Mouse (Mus musculus) myocyte (in vitro differentiated cells): ENCODE measurements around the gene Tspan13. TPM values are rescaled to one million over a fixed set of nuclear protein-coding genes. Genes with fewer than 3 reads are reported as not detected.

Source experiments
- H3K27me3 ChIP-seq: one replicate; pipeline ENCODE4 v1.6.1; 2011; ENCODE audit not compliant: control insufficient read depth, insufficient read depth, insufficient read length
- H3K36me3 ChIP-seq: one replicate; pipeline ENCODE4 v1.6.1; 2011; ENCODE audit not compliant: control insufficient read depth, insufficient read depth
- H3K4me2 ChIP-seq: one replicate; pipeline ENCODE4 v1.6.1; 2011; ENCODE audit warnings: low read depth, control low read depth
- H3K4me3 ChIP-seq: one replicate; pipeline ENCODE4 v1.5.1; 2011; ENCODE audit warnings: mild to moderate bottlenecking, control low read depth, moderate library complexity
- H3K79me2 ChIP-seq: one replicate; pipeline ENCODE4 v1.6.1; 2011; ENCODE audit not compliant: control insufficient read depth, insufficient read depth
- H3ac ChIP-seq: one replicate; pipeline ENCODE4 v1.6.1; 2011; ENCODE audit not compliant: control insufficient read depth, insufficient read length
- CEBPB ChIP-seq: IDR thresholded peaks from 2 replicates; pipeline ENCODE4 v1.6.1; 2011; ENCODE audit warnings: mild to moderate bottlenecking, moderate library complexity; ENCODE audit not compliant: poor library complexity, insufficient read depth, severe bottlenecking
- E2F4 ChIP-seq: IDR thresholded peaks from one replicate; pipeline ENCODE4 v1.6.1; 2011; ENCODE audit warnings: mild to moderate bottlenecking, control low read depth, moderate library complexity; ENCODE audit not compliant: insufficient read depth
- MAX ChIP-seq: IDR thresholded peaks from one replicate; pipeline ENCODE4 v1.6.1; 2011; ENCODE audit warnings: low read depth, mild to moderate bottlenecking, control low read depth
- MYOD1 ChIP-seq, 3 experiments: IDR thresholded peaks; one replicate each; pipeline ENCODE4 v1.6.1; 2011; ENCODE audit warnings: control low read depth in 2 of 3, low read depth in 2 of 3, mild to moderate bottlenecking in 2 of 3, moderate library complexity in 1 of 3; ENCODE audit not compliant: insufficient read length in 2 of 3, control insufficient read depth in 1 of 3
- MYOG ChIP-seq, 3 experiments: IDR thresholded peaks; one replicate each; pipeline ENCODE4 v1.6.1; 2011; ENCODE audit warnings: control low read depth in 2 of 3, low read depth in 2 of 3, mild to moderate bottlenecking in 2 of 3; ENCODE audit not compliant: insufficient read length in 2 of 3, control insufficient read depth in 1 of 3, insufficient read depth in 1 of 3
- POLR2A ChIP-seq: IDR thresholded peaks from one replicate; pipeline ENCODE4 v1.6.1; 2011; ENCODE audit warnings: low read depth, mild to moderate bottlenecking, control low read depth, moderate library complexity; ENCODE audit not compliant: insufficient read length
- POLR2AphosphoS2 ChIP-seq: IDR thresholded peaks from one replicate; pipeline ENCODE4 v1.6.1; 2011; ENCODE audit warnings: low read depth, control low read depth; ENCODE audit not compliant: insufficient read length
- REST ChIP-seq: IDR thresholded peaks from one replicate; pipeline ENCODE4 v1.6.1; 2011; ENCODE audit warnings: mild to moderate bottlenecking, control low read depth, moderate library complexity; ENCODE audit not compliant: insufficient read depth, insufficient read length
- SRF ChIP-seq: IDR thresholded peaks from one replicate; pipeline ENCODE4 v1.6.1; 2011; ENCODE audit warnings: low read depth; ENCODE audit not compliant: control insufficient read depth, insufficient read length
- TCF12 ChIP-seq: IDR thresholded peaks from one replicate; pipeline ENCODE4 v1.6.1; 2011; ENCODE audit warnings: mild to moderate bottlenecking, control low read depth; ENCODE audit not compliant: poor library complexity, insufficient read depth, severe bottlenecking
- TCF3 ChIP-seq: IDR thresholded peaks from one replicate; pipeline ENCODE4 v1.6.1; 2011; ENCODE audit warnings: low read depth, control low read depth; ENCODE audit not compliant: insufficient read length
- USF1 ChIP-seq: IDR thresholded peaks from one replicate; pipeline ENCODE4 v1.6.1; 2011; ENCODE audit warnings: low read depth, mild to moderate bottlenecking, control low read depth, moderate library complexity
- polyA plus RNA-seq: library from polyadenylated mRNA; unstranded; fragments of >200 nt; fragmentation: generic; extraction: Trizol; gene quantifications from one replicate; pipeline ENCODE4 v1.2.1, GENCODE M21; 2012; ENCODE audit warnings: missing spikeins

The Tspan13 gene
- polyA plus RNA-seq, 1 experiment = 7.6 TPM

- TF ChIP-seq USF1 = no peak
- TF ChIP-seq TCF3 = no peak
- no peak for TF ChIP-seq REST
- TF ChIP-seq POLR2A = no peak
- TF ChIP-seq SRF = no peak
- TF ChIP-seq E2F4 = no peak
- TF ChIP-seq TCF12 = no peak
- no peak for TF ChIP-seq MAX
- no peak for TF ChIP-seq MYOG (IDR thresholded peaks at IDR 0.05; ENCODE audit: control insufficient read depth in 1 of 3, insufficient read depth in 1 of 3, insufficient read length in 2 of 3, low read depth in 2 of 3)
- no peak for TF ChIP-seq MYOD1 (IDR thresholded peaks at IDR 0.05; ENCODE audit: control insufficient read depth in 1 of 3, insufficient read length in 2 of 3, low read depth in 2 of 3)
- TF ChIP-seq POLR2AphosphoS2 = no peak
- TF ChIP-seq CEBPB = no peak
- Histone ChIP-seq H3K36me3 (no peaks in the 10 kb centered on the region), H3K4me3 (peak overlapping the region; percentile 16), H3K4me2 (peak overlapping the region; percentile 78), H3K79me2 (no peaks in the 10 kb centered on the region), H3K27me3 (peaks cover 7% of the 10 kb centered on the region), H3ac (no peak overlapping the region)
These were observed 1.1 kb downstream of the Tspan13 start for GRCm38 (mm10) chr12:36041281-36041589.

- no peak for TF ChIP-seq MYOG (IDR thresholded peaks at IDR 0.05; ENCODE audit: control insufficient read depth in 1 of 3, insufficient read depth in 1 of 3, insufficient read length in 2 of 3, low read depth in 2 of 3)
- TF ChIP-seq SRF = no peak
- no peak for TF ChIP-seq CEBPB
- no peak for TF ChIP-seq MYOD1 (IDR thresholded peaks at IDR 0.05; ENCODE audit: control insufficient read depth in 1 of 3, insufficient read length in 2 of 3, low read depth in 2 of 3)
- TF ChIP-seq USF1 = no peak
- TF ChIP-seq MAX = no peak
- no peak for TF ChIP-seq TCF3
- TF ChIP-seq POLR2AphosphoS2 = no peak
- no peak for TF ChIP-seq TCF12
- TF ChIP-seq POLR2A = no peak
- no peak for TF ChIP-seq REST
- TF ChIP-seq E2F4 = no peak
- Histone ChIP-seq H3K36me3 (no peaks in the 10 kb centered on the region), H3K79me2 (no peaks in the 10 kb centered on the region), H3K4me2 (peak overlapping the region; percentile 78), H3ac (no peak overlapping the region), H3K4me3 (no peak overlapping the region), H3K27me3 (peaks cover 7% of the 10 kb centered on the region)
These were observed 1.6 kb downstream of the Tspan13 start for GRCm38 (mm10) chr12:36040571-36041280.

GRCm38 (mm10) chr12:36039541-36040084 lies 2.7 kb downstream of the Tspan13 start:
- H3K4me2 ChIP-seq = no peak overlapping the region
- no peaks in the 10 kb centered on the region for H3K79me2 ChIP-seq
- H3K4me3 ChIP-seq = no peak overlapping the region
- no peak overlapping the region for H3ac ChIP-seq
- TF ChIP-seq CEBPB (no peak), TCF3 (no peak), E2F4 (no peak), REST (no peak), POLR2A (no peak)
- peaks cover 7% of the 10 kb centered on the region for H3K27me3 ChIP-seq
- H3K36me3 ChIP-seq = no peaks in the 10 kb centered on the region

- no peak for TF ChIP-seq SRF
- Histone ChIP-seq H3ac (no peak overlapping the region), H3K4me2 (no peak overlapping the region), H3K27me3 (no peaks in the 10 kb centered on the region), H3K79me2 (no peaks in the 10 kb centered on the region), H3K4me3 (no peak overlapping the region), H3K36me3 (no peaks in the 10 kb centered on the region)
These were observed 5.5 kb downstream of the Tspan13 start for GRCm38 (mm10) chr12:36036776-36037175.

GRCm38 (mm10) chr12:36036121-36036520 lies 6.2 kb downstream of the Tspan13 start:
- no peaks in the 10 kb centered on the region for H3K79me2 ChIP-seq
- no peak overlapping the region for H3K4me2 ChIP-seq
- no peaks in the 10 kb centered on the region for H3K27me3 ChIP-seq
- H3K4me3 ChIP-seq = no peak overlapping the region
- no peak for TF ChIP-seq MYOG (IDR thresholded peaks at IDR 0.05; ENCODE audit: control insufficient read depth in 1 of 3, insufficient read depth in 1 of 3, insufficient read length in 2 of 3, low read depth in 2 of 3)
- TF ChIP-seq TCF3 = no peak
- TF ChIP-seq TCF12 = no peak
- no peak for TF ChIP-seq E2F4
- no peak for TF ChIP-seq MYOD1 (IDR thresholded peaks at IDR 0.05; ENCODE audit: control insufficient read depth in 1 of 3, insufficient read length in 2 of 3, low read depth in 2 of 3)
- no peak for TF ChIP-seq MAX
- TF ChIP-seq POLR2A = no peak
- no peak for TF ChIP-seq REST
- TF ChIP-seq SRF = no peak
- no peak overlapping the region for H3ac ChIP-seq
- no peaks in the 10 kb centered on the region for H3K36me3 ChIP-seq
